Mouse (Mus musculus): Measurements from ENCODE around the gene E130218I03Rik. TPM values are rescaled to one million over a fixed set of nuclear protein-coding genes. Genes with fewer than 3 reads are reported as not detected.

E130218I03Rik gene
- polyA plus RNA-seq, 1 experiment: 0.43 TPM

GRCm38 (mm10) chr4:134253722-134254324, 10.4 kb downstream of the E130218I03Rik start, which contains the start of gene Grrp1:
TSS of gene Grrp1 (minus strand) at chr4:134254106.
- Histone ChIP-seq H3K27me3 (ENCODE audit: control insufficient read depth, insufficient read depth, insufficient read length) (peaks cover 57% of the 10 kb centered on the region), H3K36me3 (ENCODE audit: control insufficient read depth, insufficient read depth) (no peaks in the 10 kb centered on the region), H3K4me2 (ENCODE audit: low read depth) (peak within 1 kb of the TSS; percentile 32), H3ac (ENCODE audit: control insufficient read depth, insufficient read length) (no peak within 1 kb of the TSS), H3K4me3 (no peak within 1 kb of the TSS), H3K79me2 (ENCODE audit: control insufficient read depth, insufficient read depth) (no peaks in the 10 kb centered on the region)
- TF ChIP-seq E2F4 (IDR thresholded peaks at IDR 0.05; ENCODE audit: insufficient read depth) (no peak), USF1 (IDR thresholded peaks at IDR 0.05; ENCODE audit: low read depth) (no peak), CEBPB (IDR thresholded peaks at IDR 0.05; ENCODE audit: insufficient read depth, poor library complexity, severe bottlenecking) (no peak), MYOG (IDR thresholded peaks at IDR 0.05; ENCODE audit: control insufficient read depth in 1 of 3, insufficient read depth in 1 of 3, insufficient read length in 2 of 3, low read depth in 2 of 3) (no peak), REST (IDR thresholded peaks at IDR 0.05; ENCODE audit: insufficient read depth, insufficient read length) (no peak), POLR2A (IDR thresholded peaks at IDR 0.05; ENCODE audit: insufficient read length, low read depth) (no peak), MAX (IDR thresholded peaks at IDR 0.05; ENCODE audit: low read depth) (no peak), POLR2AphosphoS2 (IDR thresholded peaks at IDR 0.05; ENCODE audit: insufficient read length, low read depth) (no peak), MYOD1 (IDR thresholded peaks at IDR 0.05; ENCODE audit: control insufficient read depth in 1 of 3, insufficient read length in 2 of 3, low read depth in 2 of 3) (no peak), TCF12 (IDR thresholded peaks at IDR 0.05; ENCODE audit: insufficient read depth, poor library complexity, severe bottlenecking) (no peak), TCF3 (IDR thresholded peaks at IDR 0.05; ENCODE audit: insufficient read length, low read depth) (no peak), SRF (IDR thresholded peaks at IDR 0.05; ENCODE audit: control insufficient read depth, insufficient read length, low read depth) (no peak)

- no peak overlapping the region for H3K4me3 ChIP-seq
- H3K36me3 ChIP-seq (ENCODE audit: control insufficient read depth, insufficient read depth): no peaks in the 10 kb centered on the region
- no peaks in the 10 kb centered on the region for H3K79me2 ChIP-seq (ENCODE audit: control insufficient read depth, insufficient read depth)
- H3ac ChIP-seq (ENCODE audit: control insufficient read depth, insufficient read length): no peak overlapping the region
- no peak overlapping the region for H3K4me2 ChIP-seq (ENCODE audit: low read depth)
- H3K27me3 ChIP-seq (ENCODE audit: control insufficient read depth, insufficient read depth, insufficient read length): peaks cover 47% of the 10 kb centered on the region
- TF ChIP-seq CEBPB (IDR thresholded peaks at IDR 0.05; ENCODE audit: insufficient read depth, poor library complexity, severe bottlenecking) (no peak), USF1 (IDR thresholded peaks at IDR 0.05; ENCODE audit: low read depth) (no peak), E2F4 (IDR thresholded peaks at IDR 0.05; ENCODE audit: insufficient read depth) (no peak), MYOD1 (IDR thresholded peaks at IDR 0.05; ENCODE audit: control insufficient read depth in 1 of 3, insufficient read length in 2 of 3, low read depth in 2 of 3) (no peak), SRF (IDR thresholded peaks at IDR 0.05; ENCODE audit: control insufficient read depth, insufficient read length, low read depth) (no peak), MAX (IDR thresholded peaks at IDR 0.05; ENCODE audit: low read depth) (no peak), TCF3 (IDR thresholded peaks at IDR 0.05; ENCODE audit: insufficient read length, low read depth) (no peak), TCF12 (IDR thresholded peaks at IDR 0.05; ENCODE audit: insufficient read depth, poor library complexity, severe bottlenecking) (no peak), POLR2A (IDR thresholded peaks at IDR 0.05; ENCODE audit: insufficient read length, low read depth) (no peak), REST (IDR thresholded peaks at IDR 0.05; ENCODE audit: insufficient read depth, insufficient read length) (no peak), POLR2AphosphoS2 (IDR thresholded peaks at IDR 0.05; ENCODE audit: insufficient read length, low read depth) (no peak), MYOG (IDR thresholded peaks at IDR 0.05; ENCODE audit: control insufficient read depth in 1 of 3, insufficient read depth in 1 of 3, insufficient read length in 2 of 3, low read depth in 2 of 3) (no peak)
These were observed 11.4 kb downstream of the E130218I03Rik start for GRCm38 (mm10) chr4:134254835-134255234.

GRCm38 (mm10) chr4:134255854-134256253, 12.4 kb downstream of the E130218I03Rik start:
- Histone ChIP-seq H3K27me3 (ENCODE audit: control insufficient read depth, insufficient read depth, insufficient read length) (peaks cover 43% of the 10 kb centered on the region), H3ac (ENCODE audit: control insufficient read depth, insufficient read length) (no peak overlapping the region), H3K36me3 (ENCODE audit: control insufficient read depth, insufficient read depth) (no peaks in the 10 kb centered on the region), H3K79me2 (ENCODE audit: control insufficient read depth, insufficient read depth) (no peaks in the 10 kb centered on the region), H3K4me3 (no peak overlapping the region), H3K4me2 (ENCODE audit: low read depth) (no peak overlapping the region)
- TF ChIP-seq TCF3 (IDR thresholded peaks at IDR 0.05; ENCODE audit: insufficient read length, low read depth): no peak
- no peak for TF ChIP-seq MAX (IDR thresholded peaks at IDR 0.05; ENCODE audit: low read depth)
- no peak for TF ChIP-seq MYOD1 (IDR thresholded peaks at IDR 0.05; ENCODE audit: control insufficient read depth in 1 of 3, insufficient read length in 2 of 3, low read depth in 2 of 3)
- no peak for TF ChIP-seq POLR2A (IDR thresholded peaks at IDR 0.05; ENCODE audit: insufficient read length, low read depth)
- no peak for TF ChIP-seq E2F4 (IDR thresholded peaks at IDR 0.05; ENCODE audit: insufficient read depth)
- no peak for TF ChIP-seq TCF12 (IDR thresholded peaks at IDR 0.05; ENCODE audit: insufficient read depth, poor library complexity, severe bottlenecking)
- no peak for TF ChIP-seq SRF (IDR thresholded peaks at IDR 0.05; ENCODE audit: control insufficient read depth, insufficient read length, low read depth)
- TF ChIP-seq CEBPB (IDR thresholded peaks at IDR 0.05; ENCODE audit: insufficient read depth, poor library complexity, severe bottlenecking): no peak
- TF ChIP-seq POLR2AphosphoS2 (IDR thresholded peaks at IDR 0.05; ENCODE audit: insufficient read length, low read depth): no peak
- no peak for TF ChIP-seq MYOG (IDR thresholded peaks at IDR 0.05; ENCODE audit: control insufficient read depth in 1 of 3, insufficient read depth in 1 of 3, insufficient read length in 2 of 3, low read depth in 2 of 3)
- no peak for TF ChIP-seq REST (IDR thresholded peaks at IDR 0.05; ENCODE audit: insufficient read depth, insufficient read length)
- TF ChIP-seq USF1 (IDR thresholded peaks at IDR 0.05; ENCODE audit: low read depth): no peak

DNA sequence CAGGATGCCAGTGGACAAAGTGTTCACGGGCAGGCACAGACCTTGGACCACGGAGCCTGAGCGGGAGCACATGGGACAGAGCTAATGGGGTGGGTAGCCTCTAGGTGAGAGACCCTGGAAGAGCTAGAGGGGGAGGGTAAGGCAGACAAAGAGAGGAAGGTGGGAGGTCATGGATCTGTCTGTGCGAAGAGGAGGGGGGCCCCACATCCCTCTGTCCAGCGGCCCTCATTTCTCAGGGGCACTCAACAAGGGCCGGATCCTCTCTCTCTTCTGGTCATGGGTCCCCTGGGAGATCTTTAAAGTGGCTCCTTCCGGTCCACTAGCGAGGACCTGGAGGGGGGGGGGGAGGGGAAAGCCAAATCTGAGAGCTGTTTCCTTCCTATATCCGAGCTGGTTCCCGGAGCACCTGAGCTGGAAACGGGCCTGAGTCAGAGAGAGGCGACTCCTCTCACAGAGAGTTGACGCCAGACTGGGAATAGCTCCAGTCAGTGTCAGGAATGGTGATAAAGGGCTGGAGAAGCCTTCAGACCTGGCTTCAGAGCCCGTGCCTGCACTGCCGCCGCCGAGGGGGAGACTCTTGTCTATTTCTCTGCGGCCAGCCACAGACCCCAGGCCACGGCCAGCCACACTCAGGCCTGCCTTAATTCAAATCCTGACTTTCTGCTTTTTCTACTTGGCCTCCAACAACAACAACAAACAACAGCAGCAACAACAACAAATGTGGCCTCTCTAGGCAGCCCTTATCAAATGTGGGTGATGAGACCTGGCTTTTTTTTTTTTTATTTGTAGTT, 13.1 kb downstream of the E130218I03Rik start:
- Histone ChIP-seq H3K4me3 (no peak overlapping the region), H3K79me2 (ENCODE audit: control insufficient read depth, insufficient read depth) (no peaks in the 10 kb centered on the region), H3K27me3 (ENCODE audit: control insufficient read depth, insufficient read depth, insufficient read length) (peaks cover 36% of the 10 kb centered on the region), H3ac (ENCODE audit: control insufficient read depth, insufficient read length) (no peak overlapping the region), H3K4me2 (ENCODE audit: low read depth) (no peak overlapping the region), H3K36me3 (ENCODE audit: control insufficient read depth, insufficient read depth) (no peaks in the 10 kb centered on the region)
- TF ChIP-seq POLR2A (IDR thresholded peaks at IDR 0.05; ENCODE audit: insufficient read length, low read depth): no peak
- TF ChIP-seq MYOG (IDR thresholded peaks at IDR 0.05; ENCODE audit: control insufficient read depth in 1 of 3, insufficient read depth in 1 of 3, insufficient read length in 2 of 3, low read depth in 2 of 3): no peak
- TF ChIP-seq USF1 (IDR thresholded peaks at IDR 0.05; ENCODE audit: low read depth): no peak
- TF ChIP-seq TCF12 (IDR thresholded peaks at IDR 0.05; ENCODE audit: insufficient read depth, poor library complexity, severe bottlenecking): no peak
- no peak for TF ChIP-seq REST (IDR thresholded peaks at IDR 0.05; ENCODE audit: insufficient read depth, insufficient read length)
- TF ChIP-seq MYOD1 (IDR thresholded peaks at IDR 0.05; ENCODE audit: control insufficient read depth in 1 of 3, insufficient read length in 2 of 3, low read depth in 2 of 3): no peak
- no peak for TF ChIP-seq POLR2AphosphoS2 (IDR thresholded peaks at IDR 0.05; ENCODE audit: insufficient read length, low read depth)
- TF ChIP-seq SRF (IDR thresholded peaks at IDR 0.05; ENCODE audit: control insufficient read depth, insufficient read length, low read depth): no peak
- no peak for TF ChIP-seq E2F4 (IDR thresholded peaks at IDR 0.05; ENCODE audit: insufficient read depth)
- TF ChIP-seq MAX (IDR thresholded peaks at IDR 0.05; ENCODE audit: low read depth): no peak

All from myocyte (in vitro differentiated cells).